8 mouse cellular contexts compared by ENCODE assay signal in the genomic region with DNA sequence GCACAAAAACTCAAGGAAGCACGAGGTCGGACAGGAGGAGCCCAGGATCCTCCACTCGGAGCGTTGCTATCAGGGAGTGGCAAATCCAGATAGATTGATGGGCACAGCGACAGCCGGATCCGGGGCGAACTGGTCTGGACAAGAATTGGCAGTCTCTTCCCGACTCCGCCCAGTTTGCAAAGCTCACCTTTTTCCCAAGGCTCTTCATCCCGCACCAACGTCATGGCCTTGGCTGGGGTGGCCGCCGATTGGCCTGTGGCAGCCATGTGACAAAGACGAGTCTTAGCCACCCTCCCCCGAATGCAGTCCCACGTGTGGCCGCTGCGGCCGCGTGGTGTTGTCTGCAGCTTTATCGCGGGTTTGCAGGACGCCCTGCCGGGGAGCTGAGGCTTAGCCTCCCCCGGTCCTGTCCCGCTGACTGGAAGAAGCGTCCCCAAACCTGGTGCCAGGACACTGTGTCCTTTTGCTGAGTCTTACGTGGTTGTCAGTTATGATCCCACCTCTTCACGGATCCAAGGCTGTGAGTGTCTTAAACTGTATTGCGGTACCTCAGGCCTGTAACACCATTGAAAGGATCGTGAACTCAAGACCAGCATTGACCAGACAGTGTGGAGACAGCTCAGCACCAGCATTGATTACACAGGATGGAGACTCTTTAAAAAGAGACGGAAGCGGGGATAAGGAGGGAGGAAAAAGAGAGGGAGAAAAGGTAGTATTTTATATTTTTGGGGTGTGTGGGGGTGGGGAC. TPM values are rescaled to one million over a fixed set of nuclear protein-coding genes. Genes with fewer than 3 reads are reported as not detected.
DNase-seq lines count a peak whose midpoint lies in the region; ATAC-seq and TF ChIP-seq lines count a peak whose summit lies in the region.

No protein-coding gene starts in this region.

- TF ChIP-seq EP300 in liver, embryonic 14.5 days (IDR thresholded peaks at IDR 0.05; ENCODE audit: low read depth) = no peak; the same call in none of the 2 replicates
- TF ChIP-seq EP300 in stomach, postnatal 0 days (optimal IDR thresholded peaks at IDR 0.05) = peak; percentile 84

- TF ChIP-seq CTCF in liver, embryonic 14.5 days (IDR thresholded peaks at IDR 0.05; ENCODE audit: low read depth) = peak; percentile 96
- peak; percentile 86 for TF ChIP-seq CTCF in stomach, postnatal 0 days (IDR thresholded peaks at IDR 0.05; ENCODE audit: low read depth)

- peak overlapping the region; percentile 80 for H3K9ac ChIP-seq in heart, embryonic 13.5 days
- H3K9ac ChIP-seq in liver, embryonic 14.5 days (replicated peaks) = peak overlapping the region; percentile 66
- H3K9ac ChIP-seq in neural tube, embryonic 11.5 days (ENCODE audit: low read length) = peak overlapping the region; percentile 71
- H3K9ac ChIP-seq in stomach, postnatal 0 days (ENCODE audit: low read length) = peak overlapping the region; percentile 53

- H3K27ac ChIP-seq in brown adipose tissue, adult 24 weeks (replicated peaks; ENCODE audit: low read depth, low read length) = peak overlapping the region; percentile 88
- peak overlapping the region; percentile 88 for H3K27ac ChIP-seq in heart, embryonic 13.5 days (replicated peaks)
- peak overlapping the region; percentile 14 for H3K27ac ChIP-seq in liver, embryonic 14.5 days
- peak overlapping the region; percentile 89 for H3K27ac ChIP-seq in neural tube, embryonic 11.5 days (ENCODE audit: low read depth, low read length)
- peak overlapping the region; percentile 87 for H3K27ac ChIP-seq in stomach, postnatal 0 days (replicated peaks)

- WGBS in heart, embryonic 13.5 days = 3% methylated on average over 34 of the region's 34 CpGs
- WGBS in liver, embryonic 14.5 days (ENCODE audit: insufficient replicate concordance) = 1% methylated on average over 34 of the region's 34 CpGs
- 3% methylated on average over 34 of the region's 34 CpGs for WGBS in neural tube, embryonic 11.5 days
- WGBS in stomach, postnatal 0 days = 2% methylated on average over 34 of the region's 34 CpGs

- H3K4me2 ChIP-seq in heart, embryonic 13.5 days = peak overlapping the region; percentile 76
- peak overlapping the region; percentile 89 for H3K4me2 ChIP-seq in liver, embryonic 14.5 days (ENCODE audit: low read depth)
- H3K4me2 ChIP-seq in neural tube, embryonic 11.5 days (ENCODE audit: low read depth) = peak overlapping the region; percentile 49
- peak overlapping the region; percentile 68 for H3K4me2 ChIP-seq in stomach, postnatal 0 days (replicated peaks; ENCODE audit: low read depth)

- peak; percentile 85 for DNase-seq in fat pad, adult 2 months (ENCODE audit: extremely low read depth, low read depth, low spot score)
- DNase-seq in kidney, postnatal 10 days = peak; percentile 96
- DNase-seq in liver, embryonic 14.5 days (ENCODE audit: low read depth in 3 of 3, low spot score in 3 of 3) = peak; percentile 86 to 95 (median 90)
- DNase-seq in neural tube, embryonic 11.5 days (ENCODE audit: low spot score) = peak; percentile 96
- peak; percentile 96 for DNase-seq in stomach, postnatal 0 days (ENCODE audit: low spot score)

- no peaks in the 10 kb centered on the region for H3K36me3 ChIP-seq in heart, embryonic 13.5 days
- H3K36me3 ChIP-seq in liver, embryonic 14.5 days (replicated peaks; ENCODE audit: control insufficient read depth, insufficient read depth, low read depth) = no peaks in the 10 kb centered on the region
- no peaks in the 10 kb centered on the region for H3K36me3 ChIP-seq in neural tube, embryonic 11.5 days (ENCODE audit: control insufficient read depth, insufficient read depth, low read length)
- no peaks in the 10 kb centered on the region for H3K36me3 ChIP-seq in stomach, postnatal 0 days (ENCODE audit: control insufficient read depth, insufficient read depth, low read length)

- ATAC-seq in CD4-positive, CD25-positive, alpha-beta regulatory T cell, adult 4 months = peak; percentile 99
- ATAC-seq in heart, embryonic 13.5 days (ENCODE audit: extremely low read depth, insufficient number of reproducible peaks, low FRiP score, low TSS enrichment) = peak; percentile 99
- ATAC-seq in liver, embryonic 14.5 days (ENCODE audit: insufficient read depth) = peak; percentile 97
- peak; percentile 99 for ATAC-seq in neural tube, embryonic 11.5 days (ENCODE audit: insufficient read depth, low FRiP score, low TSS enrichment)
- peak; percentile 99 for ATAC-seq in stomach, postnatal 0 days (ENCODE audit: low FRiP score, low TSS enrichment)

- H3K9me3 ChIP-seq in heart, embryonic 13.5 days = no peaks in the 10 kb centered on the region
- H3K9me3 ChIP-seq in liver, embryonic 14.5 days (ENCODE audit: control insufficient read depth, low read length) = no peaks in the 10 kb centered on the region
- no peaks in the 10 kb centered on the region for H3K9me3 ChIP-seq in neural tube, embryonic 11.5 days (ENCODE audit: control insufficient read depth, low read length)
- H3K9me3 ChIP-seq in stomach, postnatal 0 days (ENCODE audit: control insufficient read depth, low read length) = no peaks in the 10 kb centered on the region

- H3K4me3 ChIP-seq in brown adipose tissue, adult 24 weeks (ENCODE audit: insufficient read depth, low read depth, low read length) = peak overlapping the region; percentile 69
- peak overlapping the region; percentile 60 for H3K4me3 ChIP-seq in heart, embryonic 13.5 days
- peak overlapping the region; percentile 50 to 68 for H3K4me3 ChIP-seq in liver, embryonic 14.5 days (ENCODE audit: insufficient read depth in 1 of 2, low read depth in 2 of 2, low read length in 2 of 2)
- peak overlapping the region; percentile 27 for H3K4me3 ChIP-seq in neural tube, embryonic 11.5 days (ENCODE audit: low read depth, low read length)
- peak overlapping the region; percentile 27 for H3K4me3 ChIP-seq in stomach, postnatal 0 days (ENCODE audit: low read depth, low read length)

- peaks cover 4% of the 10 kb centered on the region; the same call in 1 of the 2 replicates for H3K4me1 ChIP-seq in brown adipose tissue, adult 24 weeks (ENCODE audit: control insufficient read depth, insufficient read depth, insufficient read length, low read length)
- H3K4me1 ChIP-seq in heart, embryonic 13.5 days = peaks cover 15% of the 10 kb centered on the region
- H3K4me1 ChIP-seq in liver, embryonic 14.5 days (replicated peaks; ENCODE audit: control insufficient read depth in 2 of 2, insufficient read depth in 2 of 2, low read length in 1 of 2) = peaks cover 7 to 14% of the 10 kb centered on the region in 2 experiments
- H3K4me1 ChIP-seq in neural tube, embryonic 11.5 days (ENCODE audit: control insufficient read depth, insufficient read depth, low read length) = peaks cover 7% of the 10 kb centered on the region; the same call in 1 of the 2 replicates
- H3K4me1 ChIP-seq in stomach, postnatal 0 days (replicated peaks; ENCODE audit: control insufficient read depth, insufficient read depth) = 0 out of 2 replicates have a peak, but pooled peaks cover 2% of the 10 kb centered on the region

- H3K27me3 ChIP-seq in heart, embryonic 13.5 days (replicated peaks) = no peaks in the 10 kb centered on the region
- no peaks in the 10 kb centered on the region for H3K27me3 ChIP-seq in liver, embryonic 14.5 days (ENCODE audit: control insufficient read depth, insufficient read depth, low read length)
- H3K27me3 ChIP-seq in neural tube, embryonic 11.5 days (ENCODE audit: control insufficient read depth, insufficient read depth, low read length) = no peaks in the 10 kb centered on the region
- no peaks in the 10 kb centered on the region for H3K27me3 ChIP-seq in stomach, postnatal 0 days (ENCODE audit: control insufficient read depth, insufficient read depth, low read length)

RNA-seq across cellular contexts. Expression of a gene that starts 19.3 kb away (rescaled TPM):
- 10 to 100 TPM; 63.0 to 64.6 TPM for polyA plus RNA-seq in CD4-positive, CD25-positive, alpha-beta regulatory T cell, adult 4 months (2017; shearing (Covaris generic))
- polyA plus RNA-seq in brown adipose tissue, adult 24 weeks (2012; ENCODE audit: insufficient read depth, insufficient read length, missing spikeins) = 24.0 and 34.1 TPM in 2 replicates
- 41.4 and 43.4 TPM in 2 replicates for polyA plus RNA-seq in heart, embryonic 13.5 days (2015; fragmentation: Nextera tagmentation; extraction: Ambion mirVana)
- 7.0 and 8.0 TPM in 2 replicates for polyA plus RNA-seq in liver, embryonic 14.5 days (2012; rRNA removed)
- polyA plus RNA-seq in liver, embryonic 14.5 days (2014; fragmentation: Nextera tagmentation; extraction: Ambion mirVana) = 13.8 and 15.8 TPM in 2 replicates
- 68.2 and 69.8 TPM in 2 replicates for polyA plus RNA-seq in neural tube, embryonic 11.5 days (2014; fragmentation: Nextera tagmentation; extraction: Ambion mirVana)
- 33.7 and 35.0 TPM in 2 replicates for polyA plus RNA-seq in stomach, postnatal 0 days (2015; fragmentation: Nextera tagmentation; extraction: Ambion mirVana)

RNA-seq across cellular contexts. Expression of a gene that starts 37.9 kb away (rescaled TPM):
- not detected for polyA plus RNA-seq in CD4-positive, CD25-positive, alpha-beta regulatory T cell, adult 4 months (2017; shearing (Covaris generic))
- polyA plus RNA-seq in brown adipose tissue, adult 24 weeks (2012; ENCODE audit: insufficient read depth, insufficient read length, missing spikeins) = not detected in 2 replicates
- polyA plus RNA-seq in heart, embryonic 13.5 days (2015; fragmentation: Nextera tagmentation; extraction: Ambion mirVana) = 0.98 and 1.1 TPM in 2 replicates
- 3.9 and 4.7 TPM in 2 replicates for polyA plus RNA-seq in liver, embryonic 14.5 days (2012; rRNA removed)
- 3.3 and 4.5 TPM in 2 replicates for polyA plus RNA-seq in liver, embryonic 14.5 days (2014; fragmentation: Nextera tagmentation; extraction: Ambion mirVana)
- polyA plus RNA-seq in neural tube, embryonic 11.5 days (2014; fragmentation: Nextera tagmentation; extraction: Ambion mirVana) = 3.0 and 3.2 TPM in 2 replicates
- 1.4 and 1.6 TPM in 2 replicates for polyA plus RNA-seq in stomach, postnatal 0 days (2015; fragmentation: Nextera tagmentation; extraction: Ambion mirVana)

RNA-seq across cellular contexts. Expression of a gene that starts 56.9 kb away (rescaled TPM):
- polyA plus RNA-seq in CD4-positive, CD25-positive, alpha-beta regulatory T cell, adult 4 months (2017; shearing (Covaris generic)) = not detected
- polyA plus RNA-seq in brown adipose tissue, adult 24 weeks (2012; ENCODE audit: insufficient read depth, insufficient read length, missing spikeins) = not detected in 2 replicates
- not detected in 2 replicates for polyA plus RNA-seq in heart, embryonic 13.5 days (2015; fragmentation: Nextera tagmentation; extraction: Ambion mirVana)
- not detected in 2 replicates for polyA plus RNA-seq in liver, embryonic 14.5 days (2012; rRNA removed)
- polyA plus RNA-seq in liver, embryonic 14.5 days (2014; fragmentation: Nextera tagmentation; extraction: Ambion mirVana) = not detected in 2 replicates
- not detected in 2 replicates for polyA plus RNA-seq in neural tube, embryonic 11.5 days (2014; fragmentation: Nextera tagmentation; extraction: Ambion mirVana)
- polyA plus RNA-seq in stomach, postnatal 0 days (2015; fragmentation: Nextera tagmentation; extraction: Ambion mirVana) = not detected in 2 replicates

Comparison
In these comparisons a context has a peak if more than half of its experiments do, and no peak if none do; other contexts are left out.
1. Peak in every context shown above with its lines: DNase-seq, ATAC-seq, H3K4me3 ChIP-seq and H3K27ac ChIP-seq.
2. H3K27ac ChIP-seq: peak in every context shown above with its lines; median percentile 89 in neural tube, embryonic 11.5 days; 88 in brown adipose tissue, adult 24 weeks; 88 in heart, embryonic 13.5 days; 87 in stomach, postnatal 0 days; 14 in liver, embryonic 14.5 days.